Comparison of ENCODE assay signal across 18 mouse cellular contexts in the genomic region with DNA sequence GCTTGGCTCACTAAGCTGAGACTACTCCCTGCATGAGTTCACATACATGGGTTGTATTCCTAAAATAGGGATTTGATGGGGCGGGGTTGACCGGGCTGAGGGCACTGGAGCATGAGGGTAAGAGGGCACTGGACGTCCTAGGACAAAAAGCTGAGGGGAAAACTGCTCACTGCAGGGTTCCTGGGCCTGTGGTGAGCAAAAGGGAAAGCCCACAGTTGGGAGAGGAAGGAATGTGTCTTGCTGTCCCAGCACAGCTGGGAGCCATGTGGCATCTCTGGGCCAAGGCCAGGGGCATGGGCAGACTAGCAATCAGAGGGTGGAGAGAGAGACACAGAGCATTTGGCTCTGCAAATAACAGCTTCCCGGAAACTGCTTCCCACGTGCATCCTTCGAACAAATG. TPM values are rescaled to one million over a fixed set of nuclear protein-coding genes. Genes with fewer than 3 reads are reported as not detected.
A peak's percentile ranks its signal among the peaks of the same experiment; 100 is the strongest.
DNase-seq lines count a peak whose midpoint lies in the region; ATAC-seq and TF ChIP-seq lines count a peak whose summit lies in the region.
"Had no signal": no experiment of that assay in that cellular context is flagged by ENCODE, and none has a peak within 500 bp of the region (broad histone marks: within the 10 kb centered on the region; RNA-seq: fewer than 3 reads in every experiment).

No protein-coding gene starts in this region.

- no peak overlapping the region for H3K27ac ChIP-seq in heart, embryonic 12.5 days (ENCODE audit: poor library complexity, severe bottlenecking)
- H3K27ac ChIP-seq in kidney, postnatal 0 days = peak overlapping the region; percentile 40; the same call in 1 of the 2 replicates
- H3K27ac ChIP-seq: hindbrain, embryonic 10.5 days; lung, embryonic 15.5 days; midbrain, embryonic 10.5 days; stomach, embryonic 15.5 days had no signal

- no peak overlapping the region for H3K4me3 ChIP-seq in heart, embryonic 12.5 days
- no peak overlapping the region for H3K4me3 ChIP-seq in kidney, postnatal 0 days (replicated peaks; ENCODE audit: low read depth, low read length)
- H3K4me3 ChIP-seq: hindbrain, embryonic 10.5 days; lung, embryonic 15.5 days; midbrain, embryonic 10.5 days; stomach, embryonic 15.5 days had no signal

- 0 out of 2 replicates have a peak, but pooled peaks cover 3% of the 10 kb centered on the region for H3K9me3 ChIP-seq in heart, embryonic 12.5 days (replicated peaks)
- H3K9me3 ChIP-seq in kidney, postnatal 0 days (replicated peaks; ENCODE audit: low read length) = no peaks in the 10 kb centered on the region
- H3K9me3 ChIP-seq: hindbrain, embryonic 10.5 days; lung, embryonic 15.5 days; midbrain, embryonic 10.5 days; stomach, embryonic 15.5 days had no signal

- WGBS in heart, embryonic 12.5 days = 46% methylated on average over 6 of the region's 6 CpGs
- 41% methylated on average over 6 of the region's 6 CpGs for WGBS in kidney, postnatal 0 days

- H3K36me3 ChIP-seq in heart, embryonic 12.5 days = no peaks in the 10 kb centered on the region
- H3K36me3 ChIP-seq in kidney, postnatal 0 days (ENCODE audit: insufficient read depth, low read length) = no peaks in the 10 kb centered on the region
- H3K36me3 ChIP-seq: hindbrain, embryonic 10.5 days; lung, embryonic 15.5 days; midbrain, embryonic 10.5 days; stomach, embryonic 15.5 days had no signal

- intact Hi-C loops in left cerebral cortex, postnatal 10 days (cut with DNase I) = no loop called here

- H3K9ac ChIP-seq in heart, embryonic 12.5 days = no peak overlapping the region
- no peak overlapping the region for H3K9ac ChIP-seq in kidney, postnatal 0 days (ENCODE audit: low read depth, low read length)
- H3K9ac ChIP-seq: lung, embryonic 15.5 days; stomach, embryonic 15.5 days had no signal

- no peak for ATAC-seq in heart, embryonic 12.5 days (ENCODE audit: insufficient number of reproducible peaks, low FRiP score)
- ATAC-seq in kidney, postnatal 0 days (replicated peaks; ENCODE audit: low FRiP score, low read depth) = 0 out of 2 replicates have a peak, but pooled peaks have one; percentile 15
- ATAC-seq: activated CD4-positive, CD25-positive, alpha-beta regulatory T cell, adult 4 months; CD4-positive, CD25-positive, alpha-beta regulatory T cell, adult 4 months had no signal

- H3K4me1 ChIP-seq in heart, embryonic 12.5 days (replicated peaks) = peaks cover 12% of the 10 kb centered on the region
- H3K4me1 ChIP-seq in kidney, postnatal 0 days (replicated peaks; ENCODE audit: insufficient read depth, low read length) = no peaks in the 10 kb centered on the region
- H3K4me1 ChIP-seq: stomach, embryonic 15.5 days had no signal

- no peaks in the 10 kb centered on the region for H3K27me3 ChIP-seq in heart, embryonic 12.5 days (replicated peaks)
- H3K27me3 ChIP-seq in kidney, postnatal 0 days (ENCODE audit: insufficient read depth, low read length) = no peaks in the 10 kb centered on the region
- H3K27me3 ChIP-seq: lung, embryonic 15.5 days; stomach, embryonic 15.5 days had no signal

- peak; percentile 77 for DNase-seq in heart, adult 11 months
- peak; percentile 21 for DNase-seq in layer of hippocampus, adult 9-11 months
- no peak for DNase-seq in layer of hippocampus, postnatal 36 days
- peak; percentile 81 for DNase-seq in Muller cell, postnatal 12 days (ENCODE audit: inconsistent ontology term)
- no peak for DNase-seq in kidney, postnatal 0 days (ENCODE audit: low spot score)
- DNase-seq in testis, postnatal 14 days (ENCODE audit: low spot score) = no peak
- no peak for DNase-seq in left cerebral cortex, postnatal 10 days (ENCODE audit: extremely low spot score in 1 of 2, low spot score in 2 of 2)
- DNase-seq: left cerebral cortex, postnatal 4 days; thymus, postnatal 25 days had no signal

- no peak overlapping the region for H3K4me2 ChIP-seq in heart, embryonic 12.5 days
- H3K4me2 ChIP-seq in kidney, postnatal 0 days (ENCODE audit: low read length) = no peak overlapping the region
- H3K4me2 ChIP-seq: liver, embryonic 11.5 days; lung, embryonic 15.5 days; stomach, embryonic 15.5 days had no signal

- TF ChIP-seq CTCF in kidney, postnatal 0 days (IDR thresholded peaks at IDR 0.05; ENCODE audit: low read depth) = no peak

RNA-seq across cellular contexts. Expression of gene Tmem106c, which starts 25.4 kb away (rescaled TPM):
- 28.5 and 32.2 TPM in 2 replicates for polyA plus RNA-seq in heart, embryonic 12.5 days (2016; fragmentation: Nextera tagmentation; extraction: Ambion mirVana)
- 10 to 100 TPM; 29.1 to 30.4 TPM for total RNA-seq in layer of hippocampus, postnatal 36 days (2021)
- polyA plus RNA-seq in kidney, postnatal 0 days (2015; fragmentation: Nextera tagmentation; extraction: Ambion mirVana) = 55.0 and 58.3 TPM in 2 replicates
- 10 to 100 TPM; 13.0 to 17.2 TPM for total RNA-seq in left cerebral cortex, postnatal 10 days (2021)

RNA-seq across cellular contexts. Expression of gene Vdr, which starts 28.1 kb away (rescaled TPM):
- 1.4 and 1.6 TPM in 2 replicates for polyA plus RNA-seq in heart, embryonic 12.5 days (2016; fragmentation: Nextera tagmentation; extraction: Ambion mirVana)
- total RNA-seq in layer of hippocampus, postnatal 36 days (2021) = under 1 TPM; 0.30 to 0.37 TPM
- polyA plus RNA-seq in kidney, postnatal 0 days (2015; fragmentation: Nextera tagmentation; extraction: Ambion mirVana) = 20.6 and 22.5 TPM in 2 replicates
- under 1 TPM; 0.14 to 0.36 TPM for total RNA-seq in left cerebral cortex, postnatal 10 days (2021)
- total RNA-seq: monocyte, adult 5-6 weeks had no signal

Comparison
In these comparisons a context has a peak if more than half of its experiments do, and no peak if none do; other contexts are left out.
1. DNase-seq: peak in heart, adult 11 months (single experiment), layer of hippocampus, adult 9-11 months (single experiment) and Muller cell, postnatal 12 days (single experiment); none in layer of hippocampus, postnatal 36 days (0 of 2), kidney, postnatal 0 days (single experiment), testis, postnatal 14 days (single experiment) and left cerebral cortex, postnatal 10 days (0 of 2).